Mouse (Mus musculus): ENCODE data around the gene Atp1b1.

Atp1b1 gene

GRCm38 (mm10) chr1:164395131-164395780 is 62.9 kb downstream of the Atp1b1 start:
- DNase-seq (ENCODE audit: low spot score) = no peak

- DNase-seq (ENCODE audit: low spot score) = no peak
These were observed 66.0 kb downstream of the Atp1b1 start for GRCm38 (mm10) chr1:164392176-164392575.

- no peak for DNase-seq (ENCODE audit: low spot score)
These were observed 68.4 kb downstream of the Atp1b1 start for GRCm38 (mm10) chr1:164389743-164390142.

All from c-Kit-positive CD71-positive TER-119-positive erythroid progenitor cells, embryonic 14.5 days (primary cell).